Mouse (Mus musculus) olfactory bulb, adult 2 months (tissue): ENCODE data around the gene Cacnb3.

ENCODE experiments used
- CTCF ChIP-seq: fragments of 200-500 bp; IDR thresholded peaks from 2 replicates; pipeline ENCODE4 v1.5.1; 2012; ENCODE audit warnings: low read depth, mild to moderate bottlenecking, low read length, moderate library complexity; ENCODE audit not compliant: insufficient read depth
- POLR2A ChIP-seq: fragments of 200-500 bp; IDR thresholded peaks from 2 replicates; pipeline ENCODE4 v1.6.1; 2012; ENCODE audit warnings: mild to moderate bottlenecking, low read depth, low read length, moderate library complexity; ENCODE audit not compliant: insufficient read depth

- TF ChIP-seq CTCF (no peak), POLR2A (no peak)
Measured at GRCm38 (mm10) chr15:98629464-98629863, 1.2 kb upstream of the Cacnb3 start.
